Mouse (Mus musculus) bone marrow, adult 2 months (tissue): ENCODE measurements around the gene Pfn4. TPM values are rescaled to one million over a fixed set of nuclear protein-coding genes. Genes with fewer than 3 reads are reported as not detected.

ENCODE experiments used
- H3K27ac ChIP-seq: fragments of 200-500 bp; 2 replicates; pipeline ENCODE4 v1.5.1; 2012; ENCODE audit warnings: low read depth, mild to moderate bottlenecking, control low read depth, inconsistent platforms, low read length; ENCODE audit not compliant: control insufficient read depth, poor library complexity, insufficient read depth
- H3K4me1 ChIP-seq: fragments of 200-500 bp; 2 replicates; pipeline ENCODE4 v1.6.1; 2011; ENCODE audit warnings: low read length; ENCODE audit not compliant: control insufficient read depth, insufficient read depth
- H3K4me3 ChIP-seq: fragments of 200-500 bp; replicated peaks from 2 replicates; pipeline ENCODE3; 2011; ENCODE audit warnings: mild to moderate bottlenecking, low read depth, low read length, control low read depth; ENCODE audit not compliant: control insufficient read depth
- CTCF ChIP-seq: fragments of 200-500 bp; IDR thresholded peaks from 2 replicates; pipeline ENCODE4 v1.5.1; 2011; ENCODE audit warnings: low read length, control low read depth; ENCODE audit not compliant: control insufficient read depth, insufficient read depth
- POLR2A ChIP-seq: fragments of 200-500 bp; IDR thresholded peaks from 2 replicates; pipeline ENCODE4 v1.6.1; 2011; ENCODE audit warnings: low read depth, mild to moderate bottlenecking, control low read depth, low read length, borderline replicate concordance; ENCODE audit not compliant: control insufficient read depth
- WGBS: fragments of 180-500 bp; shearing (Covaris S2); methylation state at CpG from one replicate; pipeline ENCODE4 v1.1.7; 2018; 5-methylcytosine and 5-hydroxymethylcytosine counted together
- polyA plus RNA-seq: library from polyadenylated mRNA; stranded (reverse); fragments of >200 nt; gene quantifications from 2 replicates; pipeline ENCODE4 v1.2.4, GENCODE M21; 2011; ENCODE audit warnings: low replicate concordance; ENCODE audit not compliant: missing spikeins, insufficient read depth, insufficient read length

Gene Pfn4
- 1.4 and 1.6 TPM in 2 replicates for polyA plus RNA-seq

DNA sequence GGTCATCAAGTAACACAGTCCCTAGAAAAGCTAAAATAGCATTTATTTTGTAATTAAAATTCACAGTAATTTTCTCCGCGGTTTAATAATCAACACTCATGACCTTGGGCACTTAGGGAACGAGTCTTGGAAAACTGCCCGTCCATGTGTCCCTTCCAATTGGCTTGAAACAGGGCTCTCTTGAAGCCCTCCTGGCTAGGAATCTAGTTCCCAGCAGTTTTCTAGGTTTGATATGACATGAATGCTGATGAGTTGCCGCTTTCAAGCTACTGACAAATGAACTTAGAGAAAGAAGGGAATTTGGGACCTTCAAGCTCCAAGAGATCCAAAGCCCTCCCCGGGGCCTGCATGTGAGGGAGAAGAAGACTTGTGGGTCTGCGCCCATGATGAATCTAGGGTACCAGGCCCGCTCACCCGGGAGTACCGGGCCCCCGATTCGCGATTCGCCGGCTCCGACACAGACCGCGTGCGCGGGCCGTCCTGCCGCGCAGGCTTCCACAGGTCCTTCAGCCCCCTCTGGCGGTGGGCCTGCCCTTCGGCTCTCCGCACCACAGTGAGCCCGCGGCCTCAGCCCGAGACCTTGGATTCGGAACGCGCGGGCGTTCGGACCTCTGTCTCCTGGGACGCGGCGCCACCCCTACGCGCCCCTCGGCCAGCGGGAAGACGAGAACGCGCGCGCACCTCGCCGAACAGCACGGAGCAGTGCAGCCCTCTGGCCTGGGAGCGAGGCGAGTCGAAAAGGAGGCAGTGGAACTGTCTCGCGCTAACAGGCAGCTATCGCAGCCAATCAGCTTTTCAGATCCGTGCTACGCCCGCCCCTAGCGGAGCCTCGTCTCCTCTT is at the start of gene Pfn4, which contains the start of gene Fam228b:
Pfn4 (plus strand) TSS at position 531 of the 841 bp plus-strand sequence.
Fam228b (minus strand) TSS at position 776 of the 841 bp plus-strand sequence.
- TF ChIP-seq CTCF (peak; percentile 87), POLR2A (peak; percentile 65; the same call in 1 of the 2 replicates)
- WGBS, result 6% methylated on average over 61 of the region's 61 CpGs
- no peaks in the 10 kb centered on the region for H3K4me1 ChIP-seq

GRCm38 (mm10) chr12:4719066-4719761 is 49.6 kb upstream of the Pfn4 start:
- no peak for TF ChIP-seq CTCF
- TF ChIP-seq POLR2A, result no peak
- Histone ChIP-seq H3K4me1 (no peaks in the 10 kb centered on the region), H3K4me3 (no peak overlapping the region), H3K27ac (no peak overlapping the region)
- 43% methylated on average over 13 of the region's 13 CpGs for WGBS

More for the DNA sequence above, at the start of gene Pfn4, which contains the start of gene Fam228b:
- peak within 1 kb of the TSS; percentile 75 for H3K4me3 ChIP-seq
- peak within 1 kb of the TSS; percentile 48 for H3K27ac ChIP-seq

GRCm38 (mm10) chr12:4719762-4720754 is 48.8 kb upstream of the Pfn4 start:
- TF ChIP-seq POLR2A, result no peak
- peak; percentile 40; the same call in 1 of the 2 replicates for TF ChIP-seq CTCF
- no peaks in the 10 kb centered on the region for H3K4me1 ChIP-seq
- no peak overlapping the region for H3K27ac ChIP-seq
- WGBS, result 70% methylated on average over 17 of the region's 17 CpGs
- no peak overlapping the region for H3K4me3 ChIP-seq

- Histone ChIP-seq H3K4me1 (no peaks in the 10 kb centered on the region), H3K27ac (no peak overlapping the region), H3K4me3 (no peak overlapping the region)
- TF ChIP-seq CTCF, result no peak
- no peak for TF ChIP-seq POLR2A
- WGBS, result 87% methylated on average over 3 of the region's 3 CpGs
Measured at GRCm38 (mm10) chr12:4729165-4729564, 39.7 kb upstream of the Pfn4 start.

- H3K4me3 ChIP-seq, result no peak overlapping the region
- no peak overlapping the region for H3K27ac ChIP-seq
- no peaks in the 10 kb centered on the region for H3K4me1 ChIP-seq
- TF ChIP-seq CTCF (no peak), POLR2A (no peak)
- 73% methylated on average over 4 of the region's 4 CpGs for WGBS
Measured at GRCm38 (mm10) chr12:4731629-4732028, 37.2 kb upstream of the Pfn4 start.

DNA sequence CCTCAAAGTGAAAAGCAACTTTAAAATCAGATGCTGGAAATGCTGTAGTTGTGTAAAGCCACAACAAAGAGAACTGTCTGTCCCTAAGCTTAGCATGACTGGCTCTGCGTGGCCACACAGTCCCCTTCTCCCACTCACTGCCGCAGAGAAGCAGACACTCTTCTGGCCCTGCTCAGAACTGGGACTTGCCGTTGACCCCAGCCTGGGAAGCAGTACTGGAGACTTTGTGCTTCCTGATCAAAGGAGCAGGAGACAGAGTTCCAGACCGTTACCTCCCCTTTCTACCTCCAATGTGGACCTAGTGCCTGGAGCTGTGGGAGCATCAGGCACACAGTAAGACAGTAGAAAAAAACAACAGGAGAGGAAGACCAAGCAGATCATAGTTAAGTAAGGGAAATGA is 36.5 kb upstream of the Pfn4 start:
- no peak overlapping the region for H3K4me3 ChIP-seq
- TF ChIP-seq CTCF, result no peak
- TF ChIP-seq POLR2A, result no peak
- no peak overlapping the region for H3K27ac ChIP-seq
- H3K4me1 ChIP-seq, result no peaks in the 10 kb centered on the region
- 70% methylated on average over 4 of the region's 4 CpGs for WGBS

- WGBS, result 86% methylated on average over 18 of the region's 18 CpGs
- no peaks in the 10 kb centered on the region for H3K4me1 ChIP-seq
- H3K27ac ChIP-seq, result no peak within 1 kb of the TSS
- H3K4me3 ChIP-seq, result no peak within 1 kb of the TSS
- no peak for TF ChIP-seq POLR2A
- no peak for TF ChIP-seq CTCF
Measured at GRCm38 (mm10) chr12:4738031-4738576, 30.7 kb upstream of the Pfn4 start, which contains the start of gene Fam228a. Fam228a (minus strand) TSS chr12:4738430.
